Mouse (Mus musculus): ENCODE results near the gene Tmem131l. TPM values are rescaled to one million over a fixed set of nuclear protein-coding genes. Genes with fewer than 3 reads are reported as not detected.

Tmem131l gene
- polyA plus RNA-seq, 1 experiment, result 484 TPM

DNA sequence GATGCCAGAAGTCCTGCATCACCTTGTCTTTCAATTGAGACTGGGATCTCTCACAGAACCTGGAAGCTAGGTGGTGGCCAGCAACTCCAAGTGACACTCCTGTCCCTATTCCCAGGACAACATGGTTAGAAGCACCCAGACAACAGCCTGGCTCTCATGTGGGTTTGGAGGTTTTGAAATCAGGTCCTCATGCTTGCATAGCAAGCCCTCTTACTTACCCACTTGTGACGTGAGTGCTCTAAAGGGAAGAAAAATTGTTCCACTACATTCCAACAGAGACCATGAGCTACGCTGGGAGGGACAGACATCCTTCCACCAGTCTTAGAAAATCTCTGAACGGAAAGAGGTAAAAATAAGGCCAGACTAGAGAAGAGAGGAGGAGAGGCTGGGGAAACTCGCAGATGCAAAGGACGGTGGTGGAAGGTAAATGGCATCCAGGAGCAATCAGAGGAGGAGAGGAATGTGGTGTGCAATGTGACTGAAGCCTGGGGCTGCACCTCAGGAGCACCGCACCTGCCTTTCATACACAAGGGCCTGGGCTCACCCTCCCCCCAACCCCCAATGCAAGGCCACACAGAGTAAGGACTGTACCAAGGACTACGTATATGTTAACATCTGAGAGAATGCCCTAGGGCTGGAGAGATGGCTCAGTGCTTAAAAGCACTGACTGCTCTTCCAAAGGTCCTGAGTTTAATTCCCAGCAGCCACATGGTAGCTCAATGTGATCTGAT is 80.9 kb downstream of the Tmem131l start:
- Histone ChIP-seq H3K4me3 (replicated peaks; ENCODE audit: control insufficient read depth, low read depth, low read length) (no peak overlapping the region), H3K27ac (ENCODE audit: control insufficient read depth, insufficient read depth, low read depth, low read length, poor library complexity) (no peak overlapping the region), H3K4me1 (ENCODE audit: control insufficient read depth, insufficient read depth, low read length) (no peaks in the 10 kb centered on the region)
- TF ChIP-seq POLR2A (IDR thresholded peaks at IDR 0.05; ENCODE audit: borderline replicate concordance, control insufficient read depth, low read depth, low read length) (no peak), CTCF (IDR thresholded peaks at IDR 0.05; ENCODE audit: control insufficient read depth, insufficient read depth, low read length) (no peak)
- WGBS, result 90% methylated on average over 7 of the region's 7 CpGs

DNA sequence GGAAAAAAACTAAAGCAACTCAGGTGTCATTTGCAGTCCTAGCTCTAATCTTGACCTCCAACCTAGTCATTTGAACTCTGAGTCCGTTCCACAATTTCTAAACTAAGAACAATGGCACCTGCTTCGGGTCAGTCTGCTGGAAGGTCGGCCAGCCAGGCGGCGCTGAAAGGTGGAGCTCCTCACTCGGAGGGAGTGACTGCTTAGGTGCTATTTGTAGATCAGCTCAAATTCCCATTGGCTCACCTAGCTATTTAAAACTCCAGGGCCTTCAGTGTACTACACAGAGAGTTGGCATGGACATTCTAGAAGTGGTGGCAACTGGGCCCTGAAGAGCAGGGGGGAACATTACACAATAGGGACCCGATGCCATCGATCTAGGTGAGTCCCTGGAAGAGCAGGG is 86.1 kb downstream of the Tmem131l start:
- Histone ChIP-seq H3K27ac (ENCODE audit: control insufficient read depth, insufficient read depth, low read depth, low read length, poor library complexity) (no peak overlapping the region), H3K4me3 (replicated peaks; ENCODE audit: control insufficient read depth, low read depth, low read length) (no peak overlapping the region), H3K4me1 (ENCODE audit: control insufficient read depth, insufficient read depth, low read length) (no peaks in the 10 kb centered on the region)
- WGBS, result 93% methylated on average over 8 of the region's 8 CpGs
- TF ChIP-seq CTCF (IDR thresholded peaks at IDR 0.05; ENCODE audit: control insufficient read depth, insufficient read depth, low read length), result no peak
- no peak for TF ChIP-seq POLR2A (IDR thresholded peaks at IDR 0.05; ENCODE audit: borderline replicate concordance, control insufficient read depth, low read depth, low read length)

DNA sequence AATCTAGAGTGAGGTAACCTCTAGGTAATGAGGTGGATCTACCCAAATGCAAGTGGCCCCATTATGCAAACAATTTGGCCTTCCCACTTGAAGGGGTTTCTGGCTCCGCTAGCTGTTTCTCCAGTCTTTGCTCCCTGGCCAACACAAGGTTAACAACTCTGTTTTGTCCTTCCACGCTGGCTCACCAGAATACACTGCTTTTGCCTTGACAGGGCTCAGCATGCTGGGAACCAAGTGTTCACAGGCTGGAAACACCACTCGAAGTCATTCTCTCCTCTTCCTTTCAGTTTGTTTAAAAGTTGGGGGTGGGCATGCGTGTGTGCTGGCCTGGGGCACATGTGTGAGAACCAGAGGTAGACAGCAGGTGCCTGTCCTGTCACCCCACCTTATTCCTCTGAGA is 91.2 kb downstream of the Tmem131l start:
- WGBS, result 78% methylated on average over 4 of the region's 4 CpGs
- Histone ChIP-seq H3K27ac (ENCODE audit: control insufficient read depth, insufficient read depth, low read depth, low read length, poor library complexity) (no peak overlapping the region), H3K4me3 (replicated peaks; ENCODE audit: control insufficient read depth, low read depth, low read length) (no peak overlapping the region), H3K4me1 (ENCODE audit: control insufficient read depth, insufficient read depth, low read length) (peaks cover 2% of the 10 kb centered on the region)
- TF ChIP-seq CTCF (IDR thresholded peaks at IDR 0.05; ENCODE audit: control insufficient read depth, insufficient read depth, low read length), result no peak
- no peak for TF ChIP-seq POLR2A (IDR thresholded peaks at IDR 0.05; ENCODE audit: borderline replicate concordance, control insufficient read depth, low read depth, low read length)

DNA sequence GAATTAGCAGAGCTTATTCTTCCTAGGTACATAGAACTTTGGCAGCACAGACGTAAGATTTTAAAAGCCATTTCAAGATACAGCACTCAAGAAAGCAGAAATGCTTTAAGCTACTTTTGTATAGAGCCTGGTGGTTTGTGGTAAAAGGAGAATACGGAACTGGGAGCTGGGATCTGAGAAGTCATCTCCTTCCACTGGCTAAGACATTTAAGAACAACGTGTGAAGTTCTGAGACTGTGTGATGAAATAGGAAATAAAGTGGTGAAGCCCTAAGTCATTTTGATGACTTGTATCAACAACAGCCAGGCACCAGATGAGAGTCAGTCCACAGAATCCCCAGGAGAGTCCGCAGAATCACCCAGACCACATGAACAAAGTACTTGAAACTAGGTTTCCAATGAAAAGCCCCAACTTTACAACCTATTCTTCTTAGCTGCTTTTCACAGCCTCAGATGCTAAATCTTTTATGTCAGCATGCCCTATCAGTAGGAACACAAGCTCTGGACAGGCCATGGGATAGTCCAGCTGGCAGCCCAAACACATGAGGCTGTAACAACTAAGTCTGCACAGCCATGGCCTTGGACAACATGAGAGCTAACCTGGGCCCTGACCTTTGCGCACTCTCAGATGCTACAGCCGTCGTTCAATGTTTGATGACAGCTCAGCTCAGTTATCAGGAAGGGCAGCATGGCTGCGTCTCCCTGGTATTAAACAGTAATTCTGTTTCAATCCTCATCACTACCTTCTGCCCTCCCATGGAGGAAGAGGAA is 92.3 kb downstream of the Tmem131l start:
- TF ChIP-seq CTCF (IDR thresholded peaks at IDR 0.05; ENCODE audit: control insufficient read depth, insufficient read depth, low read length), result no peak
- TF ChIP-seq POLR2A (IDR thresholded peaks at IDR 0.05; ENCODE audit: borderline replicate concordance, control insufficient read depth, low read depth, low read length), result no peak
- WGBS, result 42% methylated on average over 8 of the region's 8 CpGs
- Histone ChIP-seq H3K4me3 (replicated peaks; ENCODE audit: control insufficient read depth, low read depth, low read length) (no peak overlapping the region), H3K27ac (ENCODE audit: control insufficient read depth, insufficient read depth, low read depth, low read length, poor library complexity) (peak overlapping the region; percentile 8; the same call in 1 of the 2 replicates), H3K4me1 (ENCODE audit: control insufficient read depth, insufficient read depth, low read length) (peaks cover 2% of the 10 kb centered on the region)

DNA sequence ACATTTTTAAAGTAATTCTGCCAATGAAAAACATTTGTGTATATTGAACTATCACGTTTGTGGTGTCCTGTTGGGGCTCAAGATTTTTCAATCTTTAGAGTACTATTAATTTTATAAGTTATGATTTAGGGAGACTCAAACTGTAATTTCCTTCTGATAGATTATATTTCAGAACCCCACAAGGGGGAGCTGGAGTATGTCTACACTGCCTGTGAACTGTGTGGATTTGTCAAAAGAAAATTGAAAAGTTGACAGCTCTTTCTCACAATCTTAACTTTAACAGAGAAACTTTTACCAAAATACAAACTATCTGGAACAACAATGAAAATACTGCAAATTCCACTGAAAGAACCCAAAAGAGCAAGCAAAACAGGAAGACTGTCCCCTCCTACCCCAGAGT is 93.1 kb downstream of the Tmem131l start:
- TF ChIP-seq CTCF (IDR thresholded peaks at IDR 0.05; ENCODE audit: control insufficient read depth, insufficient read depth, low read length), result no peak
- TF ChIP-seq POLR2A (IDR thresholded peaks at IDR 0.05; ENCODE audit: borderline replicate concordance, control insufficient read depth, low read depth, low read length), result no peak
- WGBS, result 61% methylated on average over 1 of the region's 1 CpGs
- Histone ChIP-seq H3K4me3 (replicated peaks; ENCODE audit: control insufficient read depth, low read depth, low read length) (no peak overlapping the region), H3K4me1 (ENCODE audit: control insufficient read depth, insufficient read depth, low read length) (peaks cover 2% of the 10 kb centered on the region), H3K27ac (ENCODE audit: control insufficient read depth, insufficient read depth, low read depth, low read length, poor library complexity) (no peak overlapping the region)

DNA sequence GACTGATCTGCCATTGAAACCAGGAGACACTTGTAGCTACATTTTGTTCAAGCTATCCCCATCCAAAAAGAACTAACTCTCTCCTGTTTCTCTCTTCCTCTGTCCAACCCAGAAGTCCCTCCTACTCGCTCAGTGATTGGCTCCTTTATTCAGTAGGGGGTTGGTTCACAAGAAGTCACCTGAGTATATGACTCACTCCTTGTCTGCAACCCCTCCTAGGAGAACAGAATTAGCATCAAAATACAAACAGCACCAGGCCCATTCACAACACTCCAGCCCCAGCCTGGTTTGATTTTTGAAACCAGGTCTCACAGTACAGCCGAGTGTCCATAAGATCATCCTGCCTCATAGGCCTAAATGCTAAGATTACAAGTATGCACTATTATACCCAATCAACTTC is 96.3 kb downstream of the Tmem131l start:
- TF ChIP-seq POLR2A (IDR thresholded peaks at IDR 0.05; ENCODE audit: borderline replicate concordance, control insufficient read depth, low read depth, low read length) (no peak), CTCF (IDR thresholded peaks at IDR 0.05; ENCODE audit: control insufficient read depth, insufficient read depth, low read length) (no peak)
- peaks cover 2% of the 10 kb centered on the region for H3K4me1 ChIP-seq (ENCODE audit: control insufficient read depth, insufficient read depth, low read length)
- no peak overlapping the region for H3K27ac ChIP-seq (ENCODE audit: control insufficient read depth, insufficient read depth, low read depth, low read length, poor library complexity)
- 83% methylated on average over 2 of the region's 2 CpGs for WGBS
- H3K4me3 ChIP-seq (replicated peaks; ENCODE audit: control insufficient read depth, low read depth, low read length), result no peak overlapping the region

DNA sequence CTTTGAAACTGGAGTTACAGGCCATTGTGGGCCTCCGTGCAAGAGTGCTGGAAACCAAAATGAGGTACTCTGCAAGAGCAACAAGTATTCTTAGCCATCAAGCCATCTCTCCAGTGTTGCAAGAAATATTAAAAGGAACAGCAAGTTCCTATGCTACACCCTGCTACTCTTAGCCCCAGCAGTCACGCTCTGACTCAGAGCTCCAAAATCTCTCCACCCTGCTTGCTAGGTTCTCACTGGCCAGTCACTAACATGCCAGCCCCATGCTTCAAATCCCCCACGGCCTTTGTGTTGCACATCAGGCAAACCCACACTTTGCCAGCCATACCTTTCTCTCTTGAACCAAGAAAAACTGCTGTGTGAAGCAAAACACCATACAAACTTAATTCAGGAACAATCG is 96.8 kb downstream of the Tmem131l start:
- TF ChIP-seq POLR2A (IDR thresholded peaks at IDR 0.05; ENCODE audit: borderline replicate concordance, control insufficient read depth, low read depth, low read length), result no peak
- no peak for TF ChIP-seq CTCF (IDR thresholded peaks at IDR 0.05; ENCODE audit: control insufficient read depth, insufficient read depth, low read length)
- 88% methylated on average over 4 of the region's 4 CpGs for WGBS
- H3K4me3 ChIP-seq (replicated peaks; ENCODE audit: control insufficient read depth, low read depth, low read length), result no peak overlapping the region
- peaks cover 2% of the 10 kb centered on the region for H3K4me1 ChIP-seq (ENCODE audit: control insufficient read depth, insufficient read depth, low read length)
- H3K27ac ChIP-seq (ENCODE audit: control insufficient read depth, insufficient read depth, low read depth, low read length, poor library complexity), result no peak overlapping the region

DNA sequence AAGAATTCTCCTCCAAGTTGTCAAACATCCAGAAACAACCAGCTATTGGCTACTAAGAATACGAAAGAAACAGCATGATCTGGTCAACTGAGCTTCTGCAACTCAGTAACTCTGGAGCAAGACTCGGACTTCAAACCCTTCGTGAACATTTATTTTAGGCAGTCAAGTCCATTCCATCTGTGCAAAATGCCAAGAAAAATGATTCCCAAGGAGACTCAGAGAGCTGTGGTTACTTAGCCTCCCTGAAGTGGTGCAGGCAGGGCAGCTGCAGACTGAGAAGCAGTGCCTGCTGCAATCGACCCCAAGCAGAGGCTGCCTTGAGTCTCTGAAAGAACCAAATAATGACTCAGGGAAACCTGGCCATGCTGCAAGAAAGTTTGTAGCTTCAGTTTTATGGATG is 98.1 kb downstream of the Tmem131l start:
- H3K4me3 ChIP-seq (replicated peaks; ENCODE audit: control insufficient read depth, low read depth, low read length), result no peak overlapping the region
- TF ChIP-seq POLR2A (IDR thresholded peaks at IDR 0.05; ENCODE audit: borderline replicate concordance, control insufficient read depth, low read depth, low read length) (no peak), CTCF (IDR thresholded peaks at IDR 0.05; ENCODE audit: control insufficient read depth, insufficient read depth, low read length) (no peak)
- 80% methylated on average over 4 of the region's 4 CpGs for WGBS
- no peak overlapping the region for H3K27ac ChIP-seq (ENCODE audit: control insufficient read depth, insufficient read depth, low read depth, low read length, poor library complexity)
- H3K4me1 ChIP-seq (ENCODE audit: control insufficient read depth, insufficient read depth, low read length), result no peaks in the 10 kb centered on the region
